Mouse (Mus musculus) embryonic fibroblast, embryonic 13.5 days (primary cell): ENCODE measurements at regions not wholly inside any gene's neighbourhood (a gene's known extent, or its start where the extent isn't known, plus 50 kb on each side); places are given as distances from the start of the nearest gene placed in this dataset.

Source experiments
- CTCF ChIP-seq: IDR thresholded peaks from 2 replicates; pipeline ENCODE4 v1.5.1; 2011; ENCODE audit warnings: mild to moderate bottlenecking, control low read depth, low read length, moderate library complexity, borderline replicate concordance; ENCODE audit not compliant: insufficient read depth
- POLR2A ChIP-seq: IDR thresholded peaks from 2 replicates; pipeline ENCODE4 v1.6.1; 2011; ENCODE audit warnings: low read depth, mild to moderate bottlenecking, control low read depth, low read length, moderate library complexity

- TF ChIP-seq POLR2A (no peak), CTCF (no peak)
These were observed 142.5 kb upstream of the Tmtc1 start for GRCm38 (mm10) chr6:148586439-148587321.
